Mouse (Mus musculus): ENCODE data around the gene Bcl6. TPM values are rescaled to one million over a fixed set of nuclear protein-coding genes. Genes with fewer than 3 reads are reported as not detected.

The Bcl6 gene
- polyA plus RNA-seq, 1 experiment from 2014 or later: 0.84 TPM

DNA sequence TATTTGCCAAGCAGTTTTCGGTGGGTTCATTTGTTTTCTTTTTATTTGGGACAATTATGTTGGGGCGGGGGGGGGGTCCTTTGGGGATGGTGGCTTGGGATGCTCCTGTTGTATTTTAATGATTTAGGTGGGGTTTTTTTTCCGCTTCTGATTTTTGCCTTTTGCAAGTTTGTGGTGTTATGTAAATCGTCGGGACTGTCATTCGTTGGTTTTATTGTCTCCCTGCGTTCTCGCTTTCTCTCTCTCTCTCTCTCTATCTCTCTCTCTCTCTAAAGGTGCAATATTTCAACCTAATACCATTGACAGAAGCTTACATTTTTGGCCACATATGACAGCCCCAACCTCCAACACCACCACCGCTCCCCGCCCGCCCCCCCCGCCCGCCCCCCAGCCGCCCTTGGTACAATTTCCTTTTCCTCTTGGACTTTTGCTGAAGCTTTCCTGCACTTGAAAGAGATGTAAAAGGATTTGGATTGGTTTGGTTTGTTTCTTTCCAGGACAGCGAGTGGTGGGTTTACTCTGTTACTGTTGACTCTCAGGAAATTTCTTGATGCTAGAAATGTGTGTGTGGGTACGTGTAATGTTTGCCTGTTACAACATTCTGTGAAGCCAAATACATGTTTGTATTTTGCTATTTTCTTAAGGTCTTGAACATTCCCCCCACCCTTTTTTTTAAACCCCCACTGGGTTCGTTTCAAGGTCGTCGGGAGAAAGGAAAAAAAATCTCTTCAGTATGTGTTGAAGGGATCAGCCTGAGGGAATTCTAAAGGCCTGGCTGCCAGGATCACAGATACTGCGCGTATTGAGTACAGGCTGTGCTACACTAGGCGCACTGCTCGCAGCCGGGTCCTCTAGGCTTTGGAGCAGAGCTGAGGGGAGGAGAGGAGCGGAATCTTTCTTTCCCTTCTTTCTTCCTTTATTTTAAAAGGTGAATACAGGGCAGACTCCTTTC is 833 bp upstream of the Bcl6 start:
- Histone ChIP-seq H3K9ac (replicated peaks) (peak overlapping the region; percentile 89), H3K4me2 (peak overlapping the region; percentile 94), H3K4me1 (peaks cover 45% of the 10 kb centered on the region), H3K36me3 (no peaks in the 10 kb centered on the region), H3K4me3 (replicated peaks) (peak overlapping the region; percentile 70), H3K27me3 (replicated peaks) (peaks cover 7% of the 10 kb centered on the region), H3K9me3 (replicated peaks) (no peaks in the 10 kb centered on the region), H3K27ac (replicated peaks) (peak overlapping the region; percentile 100)
- peak; percentile 33; the same call in 1 of the 2 replicates for ATAC-seq (ENCODE audit: low FRiP score)
- WGBS: 1% methylated on average over 25 of the region's 25 CpGs

DNA sequence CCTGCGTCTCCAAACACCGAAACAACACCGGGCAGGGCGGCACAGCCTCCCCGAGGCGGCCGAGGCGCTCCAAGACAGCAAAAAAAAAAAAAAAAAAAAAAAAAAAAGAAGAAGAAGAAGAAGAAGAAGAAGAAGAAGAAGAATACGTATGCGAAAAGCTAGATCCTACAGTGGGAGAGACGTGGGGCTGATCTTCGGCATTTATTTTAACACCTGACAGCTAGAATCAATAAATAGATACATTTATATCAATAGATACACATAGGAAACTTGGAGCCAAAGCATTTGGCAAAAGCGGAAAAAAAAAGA is 541 bp downstream of the Bcl6 start:
- Histone ChIP-seq H3K4me1 (peaks cover 56% of the 10 kb centered on the region), H3K4me2 (peak overlapping the region; percentile 94), H3K36me3 (no peaks in the 10 kb centered on the region), H3K27me3 (replicated peaks) (peaks cover 7% of the 10 kb centered on the region), H3K9ac (replicated peaks) (peak overlapping the region; percentile 89), H3K4me3 (replicated peaks) (peak overlapping the region; percentile 70), H3K27ac (replicated peaks) (peak overlapping the region; percentile 100), H3K9me3 (replicated peaks) (no peaks in the 10 kb centered on the region)
- WGBS: 0% methylated on average over 7 of the region's 13 CpGs
- ATAC-seq (ENCODE audit: low FRiP score): no peak

DNA sequence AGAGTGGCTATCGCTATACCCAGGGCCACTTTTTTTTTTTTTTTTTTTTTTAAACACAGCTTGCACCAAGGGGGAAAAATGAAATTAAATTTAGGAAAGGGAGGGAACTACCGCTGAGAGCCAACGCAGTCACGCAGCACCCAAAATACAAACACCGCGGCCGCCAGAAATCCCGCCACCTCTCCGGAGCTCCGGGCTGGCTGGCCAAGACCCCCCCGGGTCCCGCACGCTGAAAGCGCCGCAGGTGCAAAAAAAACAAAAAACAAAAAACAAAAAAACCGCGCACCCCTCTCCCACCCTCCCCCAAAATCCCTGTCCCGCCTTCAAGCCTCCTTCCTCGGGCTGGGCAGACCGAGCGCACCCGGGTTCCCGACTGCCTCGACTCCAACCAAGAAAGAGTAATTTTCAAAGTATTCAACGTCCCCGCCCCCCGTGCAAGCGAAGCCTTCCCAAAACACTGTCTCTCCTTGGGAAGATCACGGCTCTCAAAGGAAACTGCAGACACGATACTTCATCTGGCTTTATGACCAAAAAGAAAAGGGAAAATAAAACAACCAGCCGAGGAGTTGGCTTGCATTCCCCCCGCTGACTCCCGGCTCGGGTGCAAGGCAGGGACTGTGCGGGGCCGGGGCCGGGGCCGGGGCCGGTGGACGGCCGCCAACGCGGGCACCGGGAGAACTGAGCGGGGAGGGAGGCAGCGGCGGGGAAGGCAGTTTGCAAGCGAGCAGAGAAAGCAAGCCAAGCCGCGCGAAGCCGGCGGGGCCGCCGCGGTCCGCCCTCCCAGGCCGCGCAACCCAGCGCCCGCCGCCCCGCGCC is 1.1 kb downstream of the Bcl6 start:
- peak overlapping the region; percentile 94 for H3K4me2 ChIP-seq
- peak overlapping the region; percentile 70 for H3K4me3 ChIP-seq (replicated peaks)
- peaks cover 7% of the 10 kb centered on the region for H3K27me3 ChIP-seq (replicated peaks)
- H3K27ac ChIP-seq (replicated peaks): peak overlapping the region; percentile 100
- under 1% methylated on average over 55 of the region's 64 CpGs for WGBS
- no peaks in the 10 kb centered on the region for H3K9me3 ChIP-seq (replicated peaks)
- ATAC-seq (ENCODE audit: low FRiP score): 0 out of 2 replicates have a peak, but pooled peaks have one; percentile 5
- H3K36me3 ChIP-seq: no peaks in the 10 kb centered on the region
- peak overlapping the region; percentile 89 for H3K9ac ChIP-seq (replicated peaks)
- peaks cover 62% of the 10 kb centered on the region for H3K4me1 ChIP-seq

DNA sequence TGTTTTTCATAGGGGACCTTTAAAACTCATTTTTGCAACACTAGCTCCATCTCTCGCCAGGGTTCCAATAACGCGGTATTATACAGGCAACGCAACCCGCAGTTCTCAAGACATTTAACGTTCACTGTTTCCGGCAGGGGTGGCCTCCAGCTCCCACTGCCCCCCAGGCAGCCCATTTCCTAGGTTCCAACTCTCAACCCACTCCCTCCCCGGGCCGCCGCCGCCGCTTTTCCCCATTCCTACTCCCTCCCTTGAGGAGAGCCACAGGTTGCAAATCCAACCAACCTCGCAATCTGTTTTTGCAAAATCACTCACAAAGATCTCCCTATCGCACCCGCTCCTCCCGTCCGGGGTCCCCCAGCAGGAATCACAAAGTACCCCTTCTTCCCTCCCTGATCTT is 1.8 kb downstream of the Bcl6 start:
- Histone ChIP-seq H3K9me3 (replicated peaks) (no peaks in the 10 kb centered on the region), H3K36me3 (no peaks in the 10 kb centered on the region), H3K27ac (replicated peaks) (peak overlapping the region; percentile 100), H3K4me3 (replicated peaks) (peak overlapping the region; percentile 70), H3K27me3 (replicated peaks) (peaks cover 7% of the 10 kb centered on the region), H3K4me1 (peaks cover 67% of the 10 kb centered on the region), H3K9ac (replicated peaks) (peak overlapping the region; percentile 89), H3K4me2 (peak overlapping the region; percentile 94)
- WGBS: 0% methylated on average over 17 of the region's 17 CpGs
- no peak for ATAC-seq (ENCODE audit: low FRiP score)

DNA sequence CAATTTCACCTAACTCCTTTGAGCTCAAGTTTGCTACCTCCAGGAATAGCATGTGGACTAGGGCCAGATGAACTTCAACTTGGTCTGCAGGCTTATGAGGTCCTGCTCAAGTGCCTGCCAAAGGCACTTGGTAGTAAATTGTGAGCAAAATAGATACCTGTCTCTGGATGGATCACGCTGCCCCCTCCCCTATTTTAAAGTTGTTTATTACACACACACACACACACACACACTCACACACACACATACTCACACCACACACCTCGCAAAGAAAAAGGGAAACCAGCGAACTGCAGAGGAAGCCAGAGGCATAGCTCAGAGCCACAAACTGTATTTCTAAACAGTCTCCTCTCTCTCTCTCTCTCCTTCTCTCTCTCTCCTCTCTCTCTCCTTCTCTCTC is 2.5 kb downstream of the Bcl6 start:
- H3K4me1 ChIP-seq: peaks cover 71% of the 10 kb centered on the region
- H3K4me2 ChIP-seq: peak overlapping the region; percentile 94
- H3K27me3 ChIP-seq (replicated peaks): peaks cover 7% of the 10 kb centered on the region
- no peak for ATAC-seq (ENCODE audit: low FRiP score)
- 4% methylated on average over 3 of the region's 3 CpGs for WGBS
- H3K4me3 ChIP-seq (replicated peaks): peak overlapping the region; percentile 70
- no peaks in the 10 kb centered on the region for H3K36me3 ChIP-seq
- H3K9me3 ChIP-seq (replicated peaks): no peaks in the 10 kb centered on the region
- peak overlapping the region; percentile 89; the same call in 1 of the 2 replicates for H3K9ac ChIP-seq (replicated peaks)
- H3K27ac ChIP-seq (replicated peaks): peak overlapping the region; percentile 100; the same call in 1 of the 2 replicates

DNA sequence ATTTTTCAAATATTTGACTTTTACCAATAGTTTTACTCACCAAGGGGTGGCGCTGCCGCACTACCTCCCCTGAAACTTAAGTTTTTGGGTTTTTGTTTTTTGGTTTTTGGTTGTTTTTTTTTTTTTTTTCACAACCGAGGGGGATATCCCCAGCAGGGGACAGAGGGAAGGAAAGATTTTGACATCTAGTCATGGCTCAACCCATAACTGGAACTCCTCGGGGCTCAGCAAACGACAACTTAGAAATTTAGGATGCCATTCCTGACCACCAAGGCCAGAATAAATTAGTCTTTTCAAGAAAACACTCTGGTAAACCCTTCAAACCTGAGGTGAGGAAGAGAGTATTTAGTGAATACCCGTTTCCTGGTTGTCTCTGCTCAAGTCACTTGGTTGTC is 3.2 kb downstream of the Bcl6 start:
- peak overlapping the region; percentile 94 for H3K4me2 ChIP-seq
- no peaks in the 10 kb centered on the region for H3K36me3 ChIP-seq
- no peaks in the 10 kb centered on the region for H3K9me3 ChIP-seq (replicated peaks)
- 0 out of 2 replicates have a peak overlapping the region, but pooled peaks have one; percentile 34 for H3K4me3 ChIP-seq (replicated peaks)
- peaks cover 73% of the 10 kb centered on the region for H3K4me1 ChIP-seq
- peaks cover 13% of the 10 kb centered on the region for H3K27me3 ChIP-seq (replicated peaks)
- H3K27ac ChIP-seq (replicated peaks): no peak overlapping the region
- 3% methylated on average over 6 of the region's 6 CpGs for WGBS
- no peak overlapping the region for H3K9ac ChIP-seq (replicated peaks)
- ATAC-seq (ENCODE audit: low FRiP score): no peak

DNA sequence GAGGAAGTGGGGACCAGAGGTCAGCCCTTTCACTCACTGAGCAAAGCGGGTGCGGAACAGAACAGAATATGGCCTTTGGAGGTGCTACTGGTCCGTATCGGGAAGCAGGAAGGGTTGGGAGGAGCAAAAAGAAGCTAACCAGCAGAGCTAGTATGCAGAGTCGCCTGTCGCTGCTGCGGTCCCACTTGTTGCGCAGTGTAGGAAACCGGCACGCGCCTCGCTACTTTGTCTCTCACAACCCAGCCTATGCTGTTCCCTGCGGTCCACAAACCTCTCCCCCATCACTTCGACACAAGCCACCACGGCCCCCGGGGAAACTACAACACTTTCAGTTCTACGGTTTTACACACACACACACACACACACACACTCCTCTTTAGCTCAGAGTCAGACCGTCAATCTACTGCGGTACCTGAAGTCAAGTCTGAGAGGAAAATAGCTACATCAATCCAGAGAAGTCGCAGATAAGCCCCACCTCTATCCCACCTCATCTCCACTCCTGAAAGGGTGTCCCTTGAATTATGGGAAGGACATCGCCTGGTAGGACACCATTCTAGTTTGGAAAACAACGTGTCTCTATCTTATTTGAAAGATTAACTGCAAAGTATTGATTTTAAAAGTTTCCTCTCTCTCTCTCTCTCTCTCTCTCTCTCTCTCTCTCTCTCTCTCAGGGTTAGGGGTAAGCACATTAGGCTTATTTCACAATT is 3.7 kb downstream of the Bcl6 start:
- Histone ChIP-seq H3K36me3 (no peaks in the 10 kb centered on the region), H3K9ac (replicated peaks) (peak overlapping the region; percentile 29; the same call in 1 of the 2 replicates), H3K4me2 (peak overlapping the region; percentile 94), H3K27ac (replicated peaks) (peak overlapping the region; percentile 56), H3K9me3 (replicated peaks) (no peaks in the 10 kb centered on the region), H3K27me3 (replicated peaks) (peaks cover 19% of the 10 kb centered on the region), H3K4me3 (replicated peaks) (peak overlapping the region; percentile 34), H3K4me1 (peaks cover 69% of the 10 kb centered on the region)
- 1% methylated on average over 22 of the region's 22 CpGs for WGBS
- no peak for ATAC-seq (ENCODE audit: low FRiP score)

DNA sequence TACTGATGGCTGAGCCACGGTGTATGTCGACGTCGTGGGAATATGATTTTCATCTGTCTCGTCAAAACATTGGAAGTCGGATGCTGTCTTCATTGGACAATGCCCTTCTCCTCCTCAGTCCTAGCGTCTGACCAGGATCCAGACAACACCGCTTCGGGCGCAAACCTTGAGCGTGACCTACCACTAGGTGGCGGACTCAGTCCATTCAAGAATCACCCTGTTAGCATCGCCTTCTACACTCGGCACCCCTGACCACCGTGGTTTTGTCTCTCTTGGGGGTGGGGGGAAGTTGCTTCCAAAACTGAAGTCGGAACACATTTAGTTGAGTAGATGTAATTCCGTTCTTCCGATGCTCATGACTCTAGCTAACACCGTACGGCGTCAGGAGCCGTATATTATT is 4.5 kb downstream of the Bcl6 start:
- no peaks in the 10 kb centered on the region for H3K9me3 ChIP-seq (replicated peaks)
- no peak overlapping the region for H3K27ac ChIP-seq (replicated peaks)
- under 1% methylated on average over 22 of the region's 22 CpGs for WGBS
- peak overlapping the region; percentile 43; the same call in 1 of the 2 replicates for H3K9ac ChIP-seq (replicated peaks)
- peaks cover 26% of the 10 kb centered on the region for H3K27me3 ChIP-seq (replicated peaks)
- no peaks in the 10 kb centered on the region for H3K36me3 ChIP-seq
- H3K4me1 ChIP-seq: peaks cover 63% of the 10 kb centered on the region
- peak; percentile 51 for ATAC-seq (ENCODE audit: low FRiP score)
- peak overlapping the region; percentile 94 for H3K4me2 ChIP-seq
- peak overlapping the region; percentile 34 for H3K4me3 ChIP-seq (replicated peaks)

DNA sequence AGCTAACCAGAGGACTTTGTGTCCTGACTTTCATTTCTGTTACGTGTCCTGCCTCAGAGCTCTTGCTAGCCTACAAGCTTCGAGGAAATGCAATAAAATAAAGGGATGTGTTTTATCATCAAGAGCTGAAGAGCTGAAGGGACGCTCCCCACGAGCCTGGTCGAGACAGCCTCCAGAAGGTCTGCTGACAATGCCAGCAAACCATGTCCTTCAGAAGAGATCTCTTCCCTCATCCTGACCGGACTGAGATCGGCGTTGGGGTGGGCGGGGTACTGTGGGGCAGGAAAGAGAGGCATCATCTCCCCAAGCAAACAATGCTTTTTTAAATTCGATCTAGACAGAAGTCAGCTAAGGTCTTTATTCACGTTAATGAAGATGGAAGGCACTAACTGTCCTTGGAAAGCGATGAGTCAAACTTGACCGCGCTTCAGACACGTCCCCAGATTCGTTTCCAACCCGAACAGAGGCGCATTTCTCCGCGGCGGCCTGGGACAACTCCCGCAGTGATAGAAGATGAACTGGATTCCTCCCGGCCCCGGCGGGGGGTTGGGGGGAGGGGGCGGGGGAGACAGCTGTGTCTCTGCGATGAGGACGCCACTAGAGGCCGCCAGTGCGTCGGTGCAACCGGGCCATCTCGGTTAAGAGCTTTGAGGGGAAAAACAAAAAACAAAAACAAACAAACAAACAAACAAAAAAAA is 5.6 kb downstream of the Bcl6 start:
- Histone ChIP-seq H3K4me2 (peak overlapping the region; percentile 94), H3K27me3 (replicated peaks) (peaks cover 29% of the 10 kb centered on the region), H3K4me3 (replicated peaks) (peak overlapping the region; percentile 46), H3K9ac (replicated peaks) (peak overlapping the region; percentile 43), H3K36me3 (no peaks in the 10 kb centered on the region), H3K4me1 (peaks cover 63% of the 10 kb centered on the region), H3K9me3 (replicated peaks) (no peaks in the 10 kb centered on the region), H3K27ac (replicated peaks) (peak overlapping the region; percentile 54)
- ATAC-seq (ENCODE audit: low FRiP score): peak; percentile 32
- WGBS: 1% methylated on average over 33 of the region's 33 CpGs

DNA sequence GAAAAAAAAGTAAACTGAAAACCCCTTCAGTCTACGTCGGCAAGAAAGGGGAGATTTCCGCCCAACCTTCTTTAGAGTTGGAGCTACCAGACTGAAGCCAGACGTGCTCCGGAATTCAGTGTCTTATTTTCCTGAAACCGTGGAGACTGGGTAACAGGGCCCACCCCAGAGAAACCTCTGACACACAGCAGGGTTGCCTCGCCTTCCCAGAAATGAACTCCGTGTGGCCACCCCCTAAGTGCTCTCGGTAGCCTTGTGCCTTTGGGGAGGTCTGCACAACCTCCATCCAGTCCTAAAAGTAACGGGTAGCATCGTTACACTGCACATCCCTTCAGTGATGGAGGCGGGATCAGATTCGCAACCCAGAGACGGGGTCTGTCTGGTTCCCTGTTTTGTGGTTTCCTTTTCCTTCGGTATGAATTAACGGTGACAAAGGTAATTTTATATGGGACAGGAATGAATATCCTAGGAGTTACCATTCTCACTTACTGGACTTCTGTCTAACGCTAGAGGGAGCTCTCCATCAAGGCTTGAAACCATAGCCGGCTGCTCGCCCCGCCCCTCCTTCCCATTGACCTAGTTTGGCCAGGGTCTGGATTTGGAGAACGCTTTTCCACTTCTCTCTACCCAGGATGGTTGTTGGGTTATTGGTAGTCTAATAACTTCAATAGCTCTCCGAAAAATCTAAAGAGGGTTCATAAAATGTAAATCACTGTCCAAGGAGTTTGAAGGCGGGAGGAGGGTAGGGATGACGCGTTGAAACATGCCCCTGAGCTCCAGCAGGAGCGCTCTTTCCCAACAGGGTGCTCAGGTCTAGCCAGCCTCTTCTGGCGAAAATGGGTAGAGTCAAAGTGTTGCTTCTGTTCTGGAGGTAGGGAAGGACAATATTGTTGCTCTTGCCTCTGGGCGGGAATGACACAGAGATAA is 6.5 kb downstream of the Bcl6 start:
- Histone ChIP-seq H3K4me1 (peaks cover 58% of the 10 kb centered on the region), H3K27me3 (replicated peaks) (peaks cover 29% of the 10 kb centered on the region), H3K27ac (replicated peaks) (peak overlapping the region; percentile 54; the same call in 1 of the 2 replicates), H3K9ac (replicated peaks) (0 out of 2 replicates have a peak overlapping the region, but pooled peaks have one; percentile 11), H3K9me3 (replicated peaks) (no peaks in the 10 kb centered on the region), H3K4me3 (replicated peaks) (peak overlapping the region; percentile 46), H3K36me3 (no peaks in the 10 kb centered on the region), H3K4me2 (peak overlapping the region; percentile 94)
- ATAC-seq (ENCODE audit: low FRiP score): peak; percentile 78
- WGBS: 2% methylated on average over 28 of the region's 28 CpGs
